Mouse (Mus musculus) retina, adult 2 months (tissue): ENCODE data around the gene Cfap43.

Experiments used
- DNase-seq: peaks from one replicate; pipeline ENCODE4 v3.0.0-alpha.2; 2012; ENCODE audit warnings: low read depth, low spot score

Cfap43 gene

GRCm38 (mm10) chr19:47885886-47886285, 33.2 kb downstream of the Cfap43 start:
- no peak for DNase-seq

- no peak for DNase-seq
Observed at GRCm38 (mm10) chr19:47885191-47885743, 33.8 kb downstream of the Cfap43 start.

- no peak for DNase-seq
Observed at GRCm38 (mm10) chr19:47884296-47885085, 34.6 kb downstream of the Cfap43 start.

GRCm38 (mm10) chr19:47882882-47883254, 36.2 kb downstream of the Cfap43 start:
- no peak for DNase-seq

GRCm38 (mm10) chr19:47882151-47882881, 36.8 kb downstream of the Cfap43 start:
- peak; percentile 78 for DNase-seq

- no peak for DNase-seq
Observed at GRCm38 (mm10) chr19:47881538-47881937, 37.5 kb downstream of the Cfap43 start.

DNA sequence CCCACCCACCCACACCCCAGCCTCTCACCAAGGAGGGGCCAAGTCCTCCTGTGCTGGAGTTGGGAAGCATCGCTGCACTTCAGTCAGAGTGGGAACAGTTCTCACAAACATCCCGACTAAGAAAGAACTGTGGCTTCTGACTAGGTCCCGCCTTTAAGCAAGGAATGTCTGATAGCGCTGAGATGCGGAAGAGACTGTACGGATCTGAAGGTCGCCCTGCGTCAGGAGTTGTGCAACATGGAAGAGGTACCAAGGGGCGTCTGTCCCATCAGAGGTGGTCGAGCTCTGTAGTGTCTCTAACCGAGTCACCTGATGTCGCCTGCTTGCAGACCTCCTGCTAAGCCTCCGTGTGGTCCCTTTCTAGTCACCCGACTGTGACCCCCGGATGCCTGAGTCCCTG, 42.8 kb downstream of the Cfap43 start:
- no peak for DNase-seq

DNA sequence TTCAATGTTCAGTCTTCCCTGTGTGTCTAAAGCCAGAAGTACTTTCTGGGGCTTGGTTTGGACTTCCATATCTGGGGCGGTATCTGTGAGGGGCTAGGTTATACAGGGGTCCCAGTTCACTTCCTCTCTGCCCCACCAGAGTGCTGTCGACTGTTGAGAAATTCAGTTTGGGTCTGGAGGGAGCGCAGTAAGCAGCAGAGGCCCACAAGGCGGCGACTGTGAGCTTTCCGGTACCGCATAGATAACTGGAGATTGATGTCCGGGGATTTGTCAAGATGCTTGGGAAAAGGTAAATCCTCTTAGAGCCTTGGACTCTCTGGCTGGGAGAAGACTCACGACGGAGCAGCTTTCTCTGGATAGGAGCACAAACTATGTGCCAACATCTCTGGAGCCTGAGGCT, 47.6 kb downstream of the Cfap43 start:
- no peak for DNase-seq

- no peak for DNase-seq
Observed at GRCm38 (mm10) chr19:47870102-47870666, 48.9 kb downstream of the Cfap43 start.

- no peak for DNase-seq
Observed at GRCm38 (mm10) chr19:47869516-47869915, 49.6 kb downstream of the Cfap43 start.

- DNase-seq = no peak
Observed at GRCm38 (mm10) chr19:47868951-47869350, 50.1 kb downstream of the Cfap43 start.

- no peak for DNase-seq
Observed at GRCm38 (mm10) chr19:47867628-47868175, 51.4 kb downstream of the Cfap43 start.

- peak; percentile 87 for DNase-seq
Observed at GRCm38 (mm10) chr19:47865353-47865947, 53.6 kb downstream of the Cfap43 start, which contains the start of gene Gsto2. TSS of gene Gsto2 (plus strand) at chr19:47865534.

DNA sequence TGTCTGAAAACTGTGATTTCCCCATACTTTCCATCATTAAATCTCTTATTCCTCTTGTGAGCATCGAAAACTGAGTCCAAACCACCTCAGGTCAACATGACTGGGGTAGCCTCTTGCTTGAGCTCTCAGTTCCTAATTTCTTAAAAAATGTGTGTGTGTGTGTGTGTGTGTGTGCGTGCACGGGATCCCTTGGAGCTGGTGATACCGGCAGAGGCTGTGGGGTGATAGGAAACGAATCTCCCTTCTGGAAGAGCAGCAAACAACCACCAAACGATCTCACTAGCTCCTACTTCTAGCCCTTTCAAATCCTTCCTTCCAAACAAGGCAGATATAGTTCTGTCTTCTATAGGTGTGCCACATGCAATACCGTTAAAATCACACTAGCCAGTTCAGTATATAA, 54.4 kb downstream of the Cfap43 start:
- no peak for DNase-seq

GRCm38 (mm10) chr19:47864051-47864450, 55.0 kb downstream of the Cfap43 start:
- no peak for DNase-seq

DNA sequence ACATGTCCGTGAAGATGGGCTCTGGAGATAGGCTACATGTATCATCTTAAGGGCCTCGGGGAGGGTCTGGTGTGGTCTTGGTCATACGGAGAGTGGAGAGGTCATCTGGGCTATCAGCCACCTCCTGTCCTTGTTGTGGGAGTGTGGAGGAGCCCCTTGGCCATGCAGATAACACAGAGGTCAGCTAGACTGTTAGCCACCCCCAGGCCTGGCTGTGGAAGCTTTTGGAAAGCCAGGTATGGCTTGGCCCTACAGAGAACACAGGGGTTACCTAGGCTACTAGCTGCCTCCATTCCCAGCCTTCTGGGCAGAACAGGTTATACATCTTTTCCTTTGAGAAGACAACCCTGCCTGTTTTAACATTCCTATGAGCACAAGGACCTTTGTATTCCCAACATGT, 56.5 kb downstream of the Cfap43 start:
- no peak for DNase-seq

DNA sequence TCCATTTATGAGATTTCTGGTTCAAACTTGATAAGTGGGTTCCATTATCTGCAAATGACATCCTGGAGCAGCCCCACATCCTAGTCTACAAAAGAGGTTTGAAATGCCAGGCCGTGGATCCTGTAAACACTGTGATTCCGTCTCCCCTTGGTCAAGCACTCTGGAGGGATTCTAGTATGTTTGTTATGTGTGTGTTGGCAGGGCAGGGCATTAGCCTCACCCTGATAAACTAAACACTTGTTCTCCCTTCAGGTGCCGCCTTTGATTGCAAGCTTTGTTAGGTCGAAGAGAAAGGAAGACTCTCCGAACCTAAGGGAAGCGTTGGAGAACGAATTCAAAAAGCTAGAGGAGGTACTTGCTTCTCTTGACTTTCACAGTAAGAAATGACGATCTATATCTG, 59.9 kb downstream of the Cfap43 start:
- DNase-seq = no peak

- DNase-seq = no peak
Observed at GRCm38 (mm10) chr19:47857957-47858942, 60.8 kb downstream of the Cfap43 start.

DNA sequence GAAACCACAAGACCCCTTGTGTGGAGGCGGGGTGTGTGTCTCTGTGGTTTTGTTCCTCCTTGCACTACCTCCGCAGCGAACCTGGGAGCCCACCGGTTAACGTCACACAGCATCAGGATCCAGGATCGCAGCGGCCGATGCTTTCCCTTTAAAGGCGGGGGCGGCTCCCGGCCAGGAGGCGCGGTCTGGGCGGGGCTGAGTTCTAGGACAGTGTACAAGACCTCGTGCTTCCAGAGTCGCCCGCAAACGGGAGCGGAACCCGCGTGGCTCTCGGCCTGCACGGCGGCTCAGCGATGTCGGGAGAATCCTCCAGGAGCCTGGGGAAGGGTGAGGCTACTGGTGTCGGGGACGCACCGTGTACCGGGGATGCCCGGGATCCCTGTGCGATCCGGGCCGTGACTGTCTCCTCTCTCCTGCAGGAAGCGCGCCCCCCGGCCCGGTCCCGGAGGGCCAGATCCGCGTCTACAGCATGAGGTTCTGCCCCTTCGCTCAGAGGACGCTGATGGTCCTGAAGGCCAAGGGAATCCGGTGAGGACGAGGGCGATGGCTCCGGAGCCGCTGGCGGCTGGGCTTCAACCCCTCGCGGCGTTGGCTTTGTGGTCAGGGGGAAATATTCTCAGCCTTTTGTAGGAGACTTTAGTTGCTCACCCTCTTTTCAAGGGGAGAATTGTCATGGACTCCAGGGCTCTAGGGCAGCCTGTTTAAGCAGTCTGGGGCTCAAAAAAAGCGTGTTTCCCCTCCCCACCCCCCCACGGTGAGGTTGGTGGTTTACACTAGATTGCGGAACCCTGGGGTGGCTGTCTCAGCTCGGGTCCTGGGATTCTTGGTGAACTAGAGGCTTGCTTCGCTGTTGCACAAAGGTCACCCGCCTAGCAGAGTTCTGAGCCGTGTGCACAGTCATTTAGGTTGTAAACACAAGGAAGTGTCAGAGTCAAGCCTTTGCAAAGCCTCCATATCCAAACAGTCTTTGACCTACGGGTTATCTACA, 64.0 kb downstream of the Cfap43 start, which contains the start of gene Gsto1:
Gene Gsto1 (plus strand): TSS at position 175 of the 988 bp plus-strand sequence.
- DNase-seq = peak; percentile 43
